Mouse (Mus musculus): Measurements from ENCODE around the gene Slc17a1. TPM values are rescaled to one million over a fixed set of nuclear protein-coding genes. Genes with fewer than 3 reads are reported as not detected.

Slc17a1 gene
- not detected in 2 replicates for polyA plus RNA-seq (2015; fragmentation: Nextera tagmentation; extraction: Ambion mirVana)

DNA sequence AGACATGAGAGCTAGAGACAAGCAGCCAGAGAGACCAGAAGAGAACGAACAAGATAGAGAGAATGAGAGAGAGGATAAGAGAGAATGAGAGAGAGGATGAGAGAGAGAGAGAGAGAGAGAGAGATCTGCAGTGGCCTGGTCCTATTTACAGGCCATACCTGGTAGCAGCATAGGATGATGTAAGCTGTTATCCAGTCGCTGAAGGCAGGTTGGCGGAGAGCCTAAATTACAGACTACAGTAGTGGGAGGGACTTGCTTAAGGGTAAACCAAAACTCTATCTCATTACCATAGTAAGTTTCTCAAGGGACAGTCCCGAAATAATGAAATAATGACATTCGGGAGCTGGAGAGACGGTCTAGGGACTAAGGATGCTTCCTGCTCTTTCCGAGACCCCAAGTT lies at the start of gene Slc17a1:
Gene Slc17a1, plus strand, starts transcription at position 346 of the 400 bp plus-strand sequence.
- no peak for ATAC-seq (ENCODE audit: insufficient number of reproducible peaks, low FRiP score, low TSS enrichment, low read depth)
- Histone ChIP-seq H3K36me3 (no peaks in the 10 kb centered on the region), H3K9ac (no peak within 1 kb of the TSS), H3K27ac (peak within 1 kb of the TSS; percentile 33), H3K4me1 (peaks cover 2% of the 10 kb centered on the region; the same call in 1 of the 2 replicates), H3K9me3 (no peaks in the 10 kb centered on the region), H3K4me2 (no peak within 1 kb of the TSS), H3K27me3 (no peaks in the 10 kb centered on the region), H3K4me3 (no peak within 1 kb of the TSS)
- WGBS, result 67% methylated on average over 7 of the region's 7 CpGs

DNA sequence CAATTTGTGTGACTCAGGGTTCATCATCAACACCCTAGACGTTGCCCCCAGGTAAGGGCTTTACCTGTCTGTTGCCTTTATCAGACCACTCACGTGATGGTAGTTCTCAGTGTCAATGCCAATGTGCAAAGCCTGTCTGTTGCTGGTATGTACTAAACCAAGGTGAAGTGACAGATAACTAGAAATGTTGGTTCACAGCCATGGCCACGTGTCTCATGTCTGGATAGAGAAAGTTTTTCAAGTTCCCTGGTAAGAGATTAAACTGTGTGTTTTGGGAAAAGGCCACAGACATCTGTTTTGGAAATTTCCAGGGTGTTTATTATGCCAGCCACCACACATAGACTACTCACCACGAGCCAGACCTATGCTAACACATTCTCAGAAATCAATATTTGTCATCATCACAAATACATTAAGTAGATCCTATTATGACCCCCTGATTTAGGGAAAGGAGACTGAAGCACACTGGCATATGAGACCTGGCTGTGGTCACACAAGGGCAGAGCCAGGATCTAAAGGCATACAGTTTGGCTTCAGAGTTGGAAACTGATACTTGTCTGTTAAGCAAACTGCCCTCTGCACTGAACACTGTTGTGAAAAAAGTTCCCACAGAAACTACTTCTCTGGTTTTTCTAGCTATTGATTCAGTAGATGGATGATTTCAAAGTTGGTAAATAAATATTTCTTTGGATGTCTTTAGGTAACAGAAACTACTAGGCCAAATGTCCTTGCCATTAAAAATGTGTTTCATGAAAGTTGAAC lies 47.2 kb upstream of the Slc17a1 start:
- no peak overlapping the region for H3K4me3 ChIP-seq
- H3K36me3 ChIP-seq, result no peaks in the 10 kb centered on the region
- ATAC-seq (ENCODE audit: insufficient number of reproducible peaks, low FRiP score, low TSS enrichment, low read depth), result no peak
- H3K9ac ChIP-seq, result no peak overlapping the region
- H3K27me3 ChIP-seq, result no peaks in the 10 kb centered on the region
- H3K9me3 ChIP-seq, result no peaks in the 10 kb centered on the region
- H3K27ac ChIP-seq, result no peak overlapping the region
- H3K4me2 ChIP-seq, result no peak overlapping the region
- H3K4me1 ChIP-seq, result no peaks in the 10 kb centered on the region
- WGBS, result 66% methylated on average over 4 of the region's 4 CpGs

DNA sequence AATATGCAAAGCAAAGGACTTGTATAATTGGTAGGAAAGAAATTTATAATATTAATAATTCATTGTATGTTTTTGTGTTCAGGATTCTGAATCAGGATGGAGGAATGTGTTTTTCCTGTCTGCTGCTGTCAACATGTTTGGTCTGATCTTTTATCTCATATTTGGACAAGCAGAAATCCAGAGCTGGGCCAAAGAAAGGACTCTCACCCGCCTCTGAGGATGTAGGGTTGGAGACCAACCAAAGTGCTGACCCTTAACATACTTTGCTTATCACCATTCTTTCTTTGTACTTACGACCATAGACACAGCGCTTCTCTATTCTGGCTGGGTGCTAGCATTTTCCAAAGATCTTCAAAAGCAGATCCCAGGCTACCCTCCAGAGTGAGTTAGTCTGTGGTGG lies 45.3 kb upstream of the Slc17a1 start:
- WGBS, result 79% methylated on average over 3 of the region's 3 CpGs
- Histone ChIP-seq H3K9me3 (no peaks in the 10 kb centered on the region), H3K4me1 (no peaks in the 10 kb centered on the region), H3K27me3 (no peaks in the 10 kb centered on the region), H3K9ac (no peak overlapping the region), H3K4me2 (no peak overlapping the region), H3K4me3 (no peak overlapping the region), H3K36me3 (no peaks in the 10 kb centered on the region), H3K27ac (no peak overlapping the region)
- no peak for ATAC-seq (ENCODE audit: insufficient number of reproducible peaks, low FRiP score, low TSS enrichment, low read depth)

DNA sequence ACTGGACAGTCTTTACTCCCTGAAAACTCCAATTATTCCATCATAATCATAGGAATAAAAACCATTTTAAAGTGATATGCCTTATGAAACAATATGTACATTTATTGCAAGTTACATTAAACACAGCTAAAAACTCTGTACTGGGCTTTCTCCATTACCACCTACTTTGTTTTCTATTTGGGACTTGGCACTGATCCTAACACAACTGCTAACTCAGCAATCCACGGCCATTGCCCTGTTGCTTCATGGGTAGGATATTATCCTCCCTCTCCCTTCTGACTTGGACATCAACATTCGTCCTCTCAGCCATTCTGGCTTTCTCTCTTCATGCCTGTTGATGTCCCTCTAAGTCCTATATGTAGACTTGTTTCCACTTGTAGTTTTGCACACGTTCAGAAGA lies 40.9 kb upstream of the Slc17a1 start:
- ATAC-seq (ENCODE audit: insufficient number of reproducible peaks, low FRiP score, low TSS enrichment, low read depth), result no peak
- 65% methylated on average over 3 of the region's 3 CpGs for WGBS
- Histone ChIP-seq H3K9me3 (no peaks in the 10 kb centered on the region), H3K4me1 (no peaks in the 10 kb centered on the region), H3K9ac (no peak overlapping the region), H3K27me3 (no peaks in the 10 kb centered on the region), H3K4me3 (no peak overlapping the region), H3K36me3 (no peaks in the 10 kb centered on the region), H3K27ac (no peak overlapping the region), H3K4me2 (no peak overlapping the region)

DNA sequence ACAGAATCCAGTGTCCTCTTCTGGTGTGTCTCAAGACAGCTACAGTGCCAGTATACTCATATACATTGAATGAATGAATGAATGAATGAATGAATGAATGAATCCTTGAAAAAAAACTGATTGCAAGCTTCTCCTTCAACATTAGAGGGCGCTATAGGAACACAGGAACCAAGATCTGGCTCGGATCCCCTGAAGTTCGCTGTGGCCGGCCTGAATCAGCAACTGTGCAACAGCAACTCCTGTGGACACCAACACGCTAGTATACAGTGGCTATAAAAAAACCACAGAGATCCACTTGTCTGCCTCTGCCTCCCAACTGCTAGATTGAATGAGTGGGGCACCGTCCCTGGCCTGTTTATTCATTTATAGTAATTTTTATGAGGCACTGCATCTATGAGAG lies 34.5 kb upstream of the Slc17a1 start:
- Histone ChIP-seq H3K4me2 (no peak overlapping the region), H3K4me1 (no peaks in the 10 kb centered on the region), H3K27ac (no peak overlapping the region), H3K9ac (no peak overlapping the region), H3K9me3 (no peaks in the 10 kb centered on the region), H3K27me3 (no peaks in the 10 kb centered on the region), H3K4me3 (no peak overlapping the region), H3K36me3 (no peaks in the 10 kb centered on the region)
- WGBS, result 12% methylated on average over 6 of the region's 6 CpGs
- ATAC-seq (ENCODE audit: insufficient number of reproducible peaks, low FRiP score, low TSS enrichment, low read depth), result no peak

DNA sequence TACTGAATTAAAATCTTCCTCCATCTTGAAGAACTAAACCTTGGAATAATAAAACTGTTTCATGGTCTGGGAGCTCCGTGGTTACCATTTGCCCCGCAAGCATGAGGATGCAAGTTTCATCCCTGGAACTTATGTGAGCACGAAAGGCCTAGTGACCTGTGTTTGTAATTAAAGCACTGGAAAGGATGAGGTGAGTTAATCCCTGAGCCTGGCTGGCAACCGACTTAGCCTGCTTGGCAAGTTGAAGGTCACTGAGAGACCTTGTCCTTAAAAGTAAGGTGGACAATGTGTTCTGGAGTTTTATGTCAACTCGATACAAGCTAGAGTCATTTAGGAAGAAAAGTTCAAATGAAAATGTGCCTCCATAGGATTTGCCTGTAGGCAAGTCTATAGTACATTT lies 32.7 kb upstream of the Slc17a1 start:
- H3K4me3 ChIP-seq, result no peak overlapping the region
- no peak overlapping the region for H3K4me2 ChIP-seq
- no peaks in the 10 kb centered on the region for H3K4me1 ChIP-seq
- no peaks in the 10 kb centered on the region for H3K36me3 ChIP-seq
- H3K27ac ChIP-seq, result no peak overlapping the region
- H3K9me3 ChIP-seq, result no peaks in the 10 kb centered on the region
- ATAC-seq (ENCODE audit: insufficient number of reproducible peaks, low FRiP score, low TSS enrichment, low read depth), result no peak
- H3K27me3 ChIP-seq, result no peaks in the 10 kb centered on the region
- WGBS, result 73% methylated on average over 5 of the region's 5 CpGs
- H3K9ac ChIP-seq, result no peak overlapping the region

DNA sequence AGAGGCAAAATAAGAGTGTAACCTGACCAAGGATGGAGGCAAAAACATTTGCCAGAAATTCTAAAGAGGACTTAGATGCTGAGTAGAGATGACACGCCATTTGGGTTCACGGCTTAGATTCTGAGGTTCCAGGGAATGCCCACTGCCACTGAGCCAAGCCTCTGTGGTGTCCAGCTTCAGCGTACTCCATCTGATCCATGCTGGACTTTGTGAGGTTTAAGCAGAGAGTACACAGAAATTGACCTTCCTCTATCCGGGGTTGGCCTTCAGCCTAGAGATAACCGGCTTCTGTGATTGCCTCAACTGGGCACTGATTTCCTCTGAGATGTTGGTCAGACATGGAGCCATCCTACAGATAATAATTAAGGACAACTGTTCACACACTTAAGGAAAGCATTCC lies 30.9 kb upstream of the Slc17a1 start:
- no peak for ATAC-seq (ENCODE audit: insufficient number of reproducible peaks, low FRiP score, low TSS enrichment, low read depth)
- Histone ChIP-seq H3K9ac (no peak overlapping the region), H3K4me3 (no peak overlapping the region), H3K9me3 (no peaks in the 10 kb centered on the region), H3K27me3 (no peaks in the 10 kb centered on the region), H3K4me1 (no peaks in the 10 kb centered on the region), H3K36me3 (no peaks in the 10 kb centered on the region), H3K4me2 (no peak overlapping the region), H3K27ac (no peak overlapping the region)
- WGBS, result 95% methylated on average over 5 of the region's 5 CpGs

DNA sequence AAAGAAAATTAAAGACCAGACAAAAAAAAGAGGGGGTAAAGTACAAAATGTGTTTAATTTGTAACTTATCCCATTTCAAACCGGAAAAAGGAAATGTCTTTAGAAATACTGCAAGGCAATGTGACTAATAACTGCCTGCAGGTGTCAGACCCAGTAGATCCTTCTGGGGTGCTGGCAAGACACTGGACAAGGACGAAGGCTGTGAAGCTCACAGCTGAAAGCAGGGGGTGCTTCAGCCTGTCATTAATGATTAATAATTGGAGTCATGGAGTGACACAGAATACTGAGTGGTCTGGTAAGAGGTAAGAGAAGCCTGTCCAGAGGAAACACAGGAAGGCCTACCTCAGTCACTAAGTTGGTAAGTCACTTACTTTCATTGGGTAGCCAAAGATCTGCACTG lies 28.2 kb upstream of the Slc17a1 start, which contains the start of gene Slc17a3:
Gene Slc17a3, plus strand, starts transcription at position 127 of the 400 bp plus-strand sequence.
- WGBS, result 63% methylated on average over 2 of the region's 2 CpGs
- 0 out of 2 replicates have a peak, but pooled peaks cover 3% of the 10 kb centered on the region for H3K4me1 ChIP-seq
- no peak within 1 kb of the TSS for H3K27ac ChIP-seq
- H3K9ac ChIP-seq, result no peak within 1 kb of the TSS
- no peaks in the 10 kb centered on the region for H3K9me3 ChIP-seq
- H3K4me2 ChIP-seq, result no peak within 1 kb of the TSS
- H3K4me3 ChIP-seq, result no peak within 1 kb of the TSS
- no peak for ATAC-seq (ENCODE audit: insufficient number of reproducible peaks, low FRiP score, low TSS enrichment, low read depth)
- no peaks in the 10 kb centered on the region for H3K27me3 ChIP-seq
- no peaks in the 10 kb centered on the region for H3K36me3 ChIP-seq

DNA sequence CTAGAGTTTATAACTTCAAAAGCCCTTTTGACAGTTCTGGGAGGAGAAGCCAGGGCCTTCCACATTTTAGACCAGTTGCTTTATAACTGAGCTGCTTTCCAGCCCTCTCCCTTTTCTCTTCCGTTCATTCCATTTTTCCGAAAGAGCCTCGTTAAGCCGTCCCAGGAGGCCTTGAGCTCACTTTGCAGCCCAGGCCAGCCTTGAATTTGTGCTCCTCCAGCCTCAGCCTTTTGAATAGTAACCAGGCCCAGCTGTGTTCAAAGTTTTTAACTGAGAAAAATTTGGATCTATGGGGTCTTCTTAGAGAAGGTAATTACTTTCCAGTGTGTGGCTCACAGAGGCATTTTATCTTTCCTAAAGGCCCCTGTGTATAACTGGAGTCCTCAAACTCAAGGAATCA lies 21.7 kb upstream of the Slc17a1 start:
- Histone ChIP-seq H3K4me3 (no peak overlapping the region), H3K4me1 (peaks cover 8% of the 10 kb centered on the region; the same call in 1 of the 2 replicates), H3K27ac (peak overlapping the region; percentile 80), H3K27me3 (no peaks in the 10 kb centered on the region), H3K4me2 (no peak overlapping the region), H3K36me3 (no peaks in the 10 kb centered on the region), H3K9me3 (no peaks in the 10 kb centered on the region), H3K9ac (no peak overlapping the region)
- ATAC-seq (ENCODE audit: insufficient number of reproducible peaks, low FRiP score, low TSS enrichment, low read depth), result peak; percentile 58; the same call in 1 of the 2 replicates
- 18% methylated on average over 4 of the region's 4 CpGs for WGBS

DNA sequence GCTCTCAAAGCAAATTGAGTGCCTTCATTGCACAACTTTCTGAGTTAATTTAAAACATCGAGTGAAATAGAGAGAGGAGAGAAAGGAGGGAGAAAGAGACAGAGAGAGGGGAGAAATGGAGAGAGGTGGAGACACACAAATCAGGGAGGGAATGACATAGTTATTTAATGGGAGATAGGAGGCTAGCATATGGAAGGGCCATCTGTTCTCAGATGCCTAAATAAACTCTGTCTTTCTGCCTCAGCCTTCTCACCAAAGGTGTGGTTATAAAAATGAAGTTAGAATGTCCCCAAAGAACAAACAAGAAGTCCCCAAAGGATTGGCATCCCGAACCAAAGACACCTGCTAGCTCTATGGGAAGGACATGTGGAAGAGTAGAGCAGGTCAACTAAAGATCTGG lies 18.3 kb upstream of the Slc17a1 start:
- Histone ChIP-seq H3K4me2 (no peak overlapping the region), H3K4me3 (no peak overlapping the region), H3K27ac (no peak overlapping the region), H3K9me3 (no peaks in the 10 kb centered on the region), H3K36me3 (no peaks in the 10 kb centered on the region), H3K27me3 (no peaks in the 10 kb centered on the region), H3K4me1 (peaks cover 5% of the 10 kb centered on the region; the same call in 1 of the 2 replicates), H3K9ac (no peak overlapping the region)
- no peak for ATAC-seq (ENCODE audit: insufficient number of reproducible peaks, low FRiP score, low TSS enrichment, low read depth)
- 76% methylated on average over 2 of the region's 2 CpGs for WGBS

DNA sequence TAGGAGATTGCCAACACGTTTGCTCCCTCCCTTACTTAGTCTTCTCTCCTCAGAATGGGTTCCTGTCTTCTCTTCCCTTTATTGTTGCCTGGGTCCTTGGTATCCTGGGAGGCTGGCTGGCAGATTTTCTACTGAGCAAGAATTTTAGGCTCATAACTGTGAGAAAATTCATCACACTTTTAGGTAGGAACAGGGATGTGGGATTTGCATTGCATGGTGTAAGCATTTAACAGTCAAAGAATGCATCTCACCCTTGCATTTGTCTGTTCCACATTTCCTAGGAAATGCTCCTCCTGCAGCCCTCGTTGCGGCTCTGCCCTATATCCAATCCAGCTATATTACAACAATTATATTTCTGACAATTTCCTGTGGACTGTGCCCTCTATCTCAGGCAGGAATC lies 11.1 kb upstream of the Slc17a1 start:
- Histone ChIP-seq H3K4me3 (no peak overlapping the region), H3K9me3 (no peaks in the 10 kb centered on the region), H3K4me1 (no peaks in the 10 kb centered on the region), H3K27ac (no peak overlapping the region), H3K36me3 (no peaks in the 10 kb centered on the region), H3K27me3 (no peaks in the 10 kb centered on the region), H3K9ac (no peak overlapping the region), H3K4me2 (no peak overlapping the region)
- ATAC-seq (ENCODE audit: insufficient number of reproducible peaks, low FRiP score, low TSS enrichment, low read depth), result no peak
- WGBS, result 59% methylated on average over 3 of the region's 3 CpGs

DNA sequence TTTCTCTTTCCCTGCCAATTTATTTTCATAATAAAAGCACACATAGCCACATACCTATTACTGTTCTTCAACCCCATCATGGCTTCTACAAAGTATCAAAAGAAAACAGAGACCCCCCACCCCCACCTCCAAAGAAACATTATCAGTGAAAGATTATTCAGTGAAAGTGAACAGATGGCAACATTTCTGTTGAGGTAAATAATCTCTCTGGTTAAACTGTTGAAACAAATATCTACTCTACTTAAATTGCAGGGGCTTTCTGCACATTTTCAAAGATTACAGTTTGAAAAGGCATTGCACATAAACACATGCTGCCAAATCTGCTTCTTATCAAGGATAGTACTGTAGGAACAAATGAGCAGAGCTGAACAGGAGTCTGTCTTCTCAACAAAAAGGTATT lies 5.7 kb upstream of the Slc17a1 start:
- no peak for ATAC-seq (ENCODE audit: insufficient number of reproducible peaks, low FRiP score, low TSS enrichment, low read depth)
- H3K4me1 ChIP-seq, result peaks cover 2% of the 10 kb centered on the region; the same call in 1 of the 2 replicates
- H3K36me3 ChIP-seq, result no peaks in the 10 kb centered on the region

More for the DNA sequence above, 5.7 kb upstream of the Slc17a1 start:
- no peak overlapping the region for H3K27ac ChIP-seq
- no peak overlapping the region for H3K4me2 ChIP-seq
- H3K9ac ChIP-seq, result no peak overlapping the region
- no peaks in the 10 kb centered on the region for H3K27me3 ChIP-seq
- H3K9me3 ChIP-seq, result no peaks in the 10 kb centered on the region
- H3K4me3 ChIP-seq, result no peak overlapping the region
